Mouse (Mus musculus): ENCODE data around the gene Scaf1. TPM values are rescaled to one million over a fixed set of nuclear protein-coding genes. Genes with fewer than 3 reads are reported as not detected.

Scaf1 gene
- polyA plus RNA-seq, 1 experiment from 2014 or later: 59.9 TPM

DNA sequence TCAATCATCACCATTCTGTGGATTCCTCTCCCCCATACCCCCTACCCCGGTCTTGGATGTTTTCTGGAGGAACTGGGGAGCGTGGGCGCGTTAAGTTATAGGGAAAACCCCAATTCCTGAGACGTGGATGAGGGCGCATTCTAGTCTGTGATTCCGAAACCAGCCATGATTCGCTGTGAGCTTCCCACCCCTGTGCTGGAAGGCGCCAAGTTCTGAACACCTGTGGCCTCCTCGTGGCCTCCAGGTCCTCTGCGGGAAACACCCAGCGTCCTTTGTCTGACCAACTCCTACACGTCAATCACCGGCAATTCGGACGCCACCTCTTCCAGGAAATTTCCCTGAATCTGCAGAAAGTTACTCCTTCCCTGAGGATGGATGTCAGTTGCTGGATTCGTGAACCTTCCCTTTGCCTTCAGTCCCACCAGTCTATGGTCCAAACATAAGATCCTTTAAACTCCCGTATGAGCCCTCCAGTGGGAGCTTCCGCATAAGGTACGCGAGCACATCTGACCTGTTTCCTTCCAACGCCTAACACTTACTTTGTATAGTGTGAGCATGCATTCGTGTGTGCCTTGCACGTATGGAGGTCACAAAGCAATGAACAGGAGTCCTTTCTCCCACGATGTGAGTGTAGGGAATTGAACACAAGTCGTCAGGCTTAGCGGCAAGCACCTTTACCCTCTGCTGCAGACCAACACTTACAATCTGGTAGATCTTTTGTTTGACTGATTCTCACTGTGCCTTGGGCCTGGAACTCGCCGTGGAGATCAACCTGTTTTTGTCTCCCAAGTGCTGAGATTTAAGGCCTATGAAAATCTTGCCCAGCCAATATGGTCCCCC lies 29.1 kb downstream of the Scaf1 start:
- Histone ChIP-seq H3K27ac (ENCODE audit: low read depth, low read length) (peak overlapping the region; percentile 90), H3K4me1 (replicated peaks; ENCODE audit: control insufficient read depth, insufficient read depth, low read length) (peaks cover 19% of the 10 kb centered on the region), H3K4me2 (ENCODE audit: low read depth, low read length, severe bottlenecking) (peak overlapping the region; percentile 70), H3K27me3 (ENCODE audit: control insufficient read depth, insufficient read depth, low read length) (no peaks in the 10 kb centered on the region), H3K9me3 (ENCODE audit: control insufficient read depth, low read length) (no peaks in the 10 kb centered on the region), H3K9ac (ENCODE audit: low read length) (peak overlapping the region; percentile 91), H3K4me3 (ENCODE audit: low read depth, low read length) (peak overlapping the region; percentile 94), H3K36me3 (ENCODE audit: control insufficient read depth, insufficient read depth, low read length) (peaks cover 1% of the 10 kb centered on the region; the same call in 1 of the 2 replicates)
- ATAC-seq (replicated peaks; ENCODE audit: low FRiP score) (peak; percentile 42), DNase-seq (ENCODE audit: low spot score) (no peak)
- under 1% methylated on average over 29 of the region's 29 CpGs for whole genome bisulfite sequencing

DNA sequence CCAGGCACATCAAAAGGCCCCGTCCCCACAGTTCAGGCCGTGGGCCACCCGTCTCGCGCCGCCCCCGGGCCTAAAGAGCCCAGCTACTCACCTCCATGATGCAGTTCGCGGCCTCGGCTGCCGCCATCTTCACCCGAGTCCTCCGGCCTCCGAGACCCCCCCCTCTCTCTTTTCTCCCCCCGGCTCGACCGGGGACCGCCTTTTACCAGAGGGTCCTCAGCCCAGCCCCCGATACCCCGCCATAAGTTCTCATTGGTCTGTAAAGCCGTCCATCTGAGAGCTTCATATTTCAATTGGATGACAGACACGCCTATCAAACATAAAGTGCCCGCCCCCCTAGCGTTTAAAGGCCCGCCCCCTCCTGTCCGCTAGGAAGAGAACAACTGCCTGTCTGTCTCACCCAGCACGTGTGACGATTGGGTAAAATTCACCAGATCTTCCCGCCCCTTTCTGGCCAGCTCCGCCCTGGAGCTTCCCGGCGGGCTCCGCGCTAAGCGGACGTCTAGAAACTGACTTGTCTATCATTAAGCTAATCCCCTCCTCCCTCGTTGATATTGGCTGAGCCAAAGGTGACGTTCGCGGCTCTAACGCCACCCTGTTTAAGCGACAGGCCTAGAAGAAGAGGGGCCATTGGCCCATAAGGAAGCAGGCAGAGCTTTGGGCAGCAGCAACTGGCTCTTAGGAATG lies 29.8 kb downstream of the Scaf1 start, which contains the start of gene Prmt1:
Gene Prmt1, minus strand, starts transcription at position 377 of the 687 bp plus-strand sequence.
- no peaks in the 10 kb centered on the region for H3K27me3 ChIP-seq (ENCODE audit: control insufficient read depth, insufficient read depth, low read length)
- DNase-seq (ENCODE audit: low spot score) (peak; percentile 97), ATAC-seq (replicated peaks; ENCODE audit: low FRiP score) (peak; percentile 96)
- WGBS: under 1% methylated on average over 42 of the region's 42 CpGs
- peak within 1 kb of the TSS; percentile 90 for H3K27ac ChIP-seq (ENCODE audit: low read depth, low read length)
- peak within 1 kb of the TSS; percentile 99 for H3K9ac ChIP-seq (ENCODE audit: low read length)
- H3K4me2 ChIP-seq (ENCODE audit: low read depth, low read length, severe bottlenecking): peak within 1 kb of the TSS; percentile 70
- H3K36me3 ChIP-seq (ENCODE audit: control insufficient read depth, insufficient read depth, low read length): peaks cover 9% of the 10 kb centered on the region
- peak within 1 kb of the TSS; percentile 94 for H3K4me3 ChIP-seq (ENCODE audit: low read depth, low read length)
- H3K9me3 ChIP-seq (ENCODE audit: control insufficient read depth, low read length): no peaks in the 10 kb centered on the region
- peaks cover 19% of the 10 kb centered on the region for H3K4me1 ChIP-seq (replicated peaks; ENCODE audit: control insufficient read depth, insufficient read depth, low read length)

DNA sequence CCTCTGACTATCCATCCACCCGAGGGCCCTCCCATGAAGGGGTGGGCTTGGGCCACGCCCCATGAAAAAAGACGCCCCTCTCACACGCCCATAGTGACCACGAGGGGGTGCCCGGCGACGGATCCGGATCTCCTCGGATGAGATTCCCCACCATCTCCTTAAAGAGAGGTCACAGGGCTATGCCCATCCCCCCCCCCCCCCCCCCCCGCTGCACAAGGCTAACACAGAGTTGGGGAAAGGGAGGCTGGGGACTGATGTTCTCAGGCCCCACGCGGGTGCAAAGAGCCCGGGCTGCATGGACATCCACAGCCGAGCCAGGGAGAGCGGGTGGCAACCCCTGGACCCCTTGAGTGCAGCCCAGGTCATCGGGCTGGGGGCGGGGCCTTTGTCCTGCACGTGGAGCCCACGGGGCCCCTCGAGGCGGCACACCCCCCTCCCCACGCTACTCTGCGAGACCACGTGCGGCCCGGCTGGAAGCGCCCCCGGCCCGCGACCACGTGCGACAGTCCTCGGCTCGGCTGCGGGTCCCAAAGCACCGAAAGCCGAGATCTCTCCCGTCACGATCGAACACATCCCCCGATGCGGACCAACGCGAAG lies 30.5 kb downstream of the Scaf1 start:
- DNase-seq (ENCODE audit: low spot score) (peak; percentile 90), ATAC-seq (replicated peaks; ENCODE audit: low FRiP score) (peak; percentile 8; the same call in 1 of the 2 replicates)
- H3K4me1 ChIP-seq (replicated peaks; ENCODE audit: control insufficient read depth, insufficient read depth, low read length): peaks cover 19% of the 10 kb centered on the region
- no peaks in the 10 kb centered on the region for H3K9me3 ChIP-seq (ENCODE audit: control insufficient read depth, low read length)
- peak overlapping the region; percentile 94 for H3K4me3 ChIP-seq (ENCODE audit: low read depth, low read length)
- peak overlapping the region; percentile 84 for H3K27ac ChIP-seq (ENCODE audit: low read depth, low read length)
- H3K9ac ChIP-seq (ENCODE audit: low read length): peak overlapping the region; percentile 99
- peak overlapping the region; percentile 63 for H3K4me2 ChIP-seq (ENCODE audit: low read depth, low read length, severe bottlenecking)
- WGBS: under 1% methylated on average over 43 of the region's 45 CpGs
- H3K36me3 ChIP-seq (ENCODE audit: control insufficient read depth, insufficient read depth, low read length): peaks cover 16% of the 10 kb centered on the region
- H3K27me3 ChIP-seq (ENCODE audit: control insufficient read depth, insufficient read depth, low read length): no peaks in the 10 kb centered on the region

DNA sequence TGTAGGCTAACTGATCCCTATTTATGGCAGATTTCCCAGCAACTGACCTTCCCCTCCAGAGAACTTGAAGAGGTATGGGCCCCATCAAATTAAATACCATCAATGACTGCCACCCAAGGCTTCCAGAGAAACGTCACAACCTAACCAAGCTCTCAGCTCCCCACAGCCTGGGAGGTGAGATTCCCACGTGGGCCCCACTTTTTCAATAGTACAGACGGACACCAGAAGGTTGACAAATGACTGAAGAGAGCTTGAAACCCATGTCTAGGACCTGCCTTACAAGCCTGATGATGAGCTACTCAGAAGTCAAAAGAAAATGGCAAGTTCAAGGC lies 31.4 kb downstream of the Scaf1 start:
- H3K27ac ChIP-seq (ENCODE audit: low read depth, low read length): no peak overlapping the region
- H3K4me2 ChIP-seq (ENCODE audit: low read depth, low read length, severe bottlenecking): peak overlapping the region; percentile 63
- peaks cover 19% of the 10 kb centered on the region for H3K4me1 ChIP-seq (replicated peaks; ENCODE audit: control insufficient read depth, insufficient read depth, low read length)
- ATAC-seq (replicated peaks; ENCODE audit: low FRiP score) (no peak), DNase-seq (ENCODE audit: low spot score) (no peak)
- H3K9me3 ChIP-seq (ENCODE audit: control insufficient read depth, low read length): no peaks in the 10 kb centered on the region
- no peaks in the 10 kb centered on the region for H3K27me3 ChIP-seq (ENCODE audit: control insufficient read depth, insufficient read depth, low read length)
- peak overlapping the region; percentile 12; the same call in 1 of the 2 replicates for H3K9ac ChIP-seq (ENCODE audit: low read length)
- 50% methylated on average over 3 of the region's 3 CpGs for WGBS
- H3K36me3 ChIP-seq (ENCODE audit: control insufficient read depth, insufficient read depth, low read length): peaks cover 20% of the 10 kb centered on the region
- H3K4me3 ChIP-seq (ENCODE audit: low read depth, low read length): peak overlapping the region; percentile 94

DNA sequence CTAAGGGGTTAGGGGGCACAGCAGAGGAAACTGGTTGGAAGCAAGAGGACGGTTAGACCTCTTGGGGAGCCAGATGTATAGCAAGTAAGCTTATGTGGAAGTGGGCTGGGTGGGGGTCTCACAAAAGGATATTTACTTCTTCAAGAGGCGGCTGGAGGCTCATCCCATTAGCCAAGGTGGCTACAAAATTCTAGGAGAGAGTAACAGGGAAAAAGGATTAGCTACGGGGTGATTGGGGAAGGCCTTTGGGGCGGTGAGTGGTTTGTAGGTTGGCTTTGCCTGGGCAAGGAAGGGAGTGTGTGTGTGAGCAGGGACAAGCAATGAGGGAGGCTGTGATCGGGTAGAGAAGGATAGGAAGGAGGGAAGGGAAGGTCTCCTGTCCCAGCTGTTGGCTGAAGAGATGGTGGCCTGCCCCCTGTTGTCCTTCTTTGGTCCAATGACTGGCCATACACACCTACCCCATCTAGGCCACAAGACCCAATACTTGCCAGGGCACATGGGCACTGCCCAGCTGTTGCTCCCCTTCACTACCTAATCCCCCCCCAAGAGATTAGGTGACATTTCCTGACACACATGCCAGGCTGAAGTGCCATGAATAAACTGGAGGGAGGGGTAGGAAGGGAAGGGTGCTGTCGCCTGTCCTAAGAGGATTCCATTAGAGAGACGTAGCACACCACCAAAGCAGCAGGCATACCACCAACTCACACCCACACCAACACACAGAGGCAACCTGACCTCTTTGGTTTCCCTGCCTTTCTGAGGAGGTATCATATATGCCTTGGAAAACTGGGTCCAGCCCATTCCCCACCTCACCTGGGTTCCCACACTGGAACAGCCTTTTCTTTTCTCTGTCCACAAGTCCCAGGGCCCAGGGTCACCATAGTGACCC lies 32.0 kb downstream of the Scaf1 start:
- ATAC-seq (replicated peaks; ENCODE audit: low FRiP score): no peak
- H3K9me3 ChIP-seq (ENCODE audit: control insufficient read depth, low read length): no peaks in the 10 kb centered on the region
- H3K4me1 ChIP-seq (replicated peaks; ENCODE audit: control insufficient read depth, insufficient read depth, low read length): peaks cover 19% of the 10 kb centered on the region
- no peak for DNase-seq (ENCODE audit: low spot score)
- peak overlapping the region; percentile 63 for H3K4me2 ChIP-seq (ENCODE audit: low read depth, low read length, severe bottlenecking)
- peak overlapping the region; percentile 20; the same call in 1 of the 2 replicates for H3K9ac ChIP-seq (ENCODE audit: low read length)
- 76% methylated on average over 7 of the region's 7 CpGs for WGBS
- no peaks in the 10 kb centered on the region for H3K27me3 ChIP-seq (ENCODE audit: control insufficient read depth, insufficient read depth, low read length)
- H3K36me3 ChIP-seq (ENCODE audit: control insufficient read depth, insufficient read depth, low read length): peaks cover 27% of the 10 kb centered on the region
- peak overlapping the region; percentile 94 for H3K4me3 ChIP-seq (ENCODE audit: low read depth, low read length)
- H3K27ac ChIP-seq (ENCODE audit: low read depth, low read length): no peak overlapping the region

DNA sequence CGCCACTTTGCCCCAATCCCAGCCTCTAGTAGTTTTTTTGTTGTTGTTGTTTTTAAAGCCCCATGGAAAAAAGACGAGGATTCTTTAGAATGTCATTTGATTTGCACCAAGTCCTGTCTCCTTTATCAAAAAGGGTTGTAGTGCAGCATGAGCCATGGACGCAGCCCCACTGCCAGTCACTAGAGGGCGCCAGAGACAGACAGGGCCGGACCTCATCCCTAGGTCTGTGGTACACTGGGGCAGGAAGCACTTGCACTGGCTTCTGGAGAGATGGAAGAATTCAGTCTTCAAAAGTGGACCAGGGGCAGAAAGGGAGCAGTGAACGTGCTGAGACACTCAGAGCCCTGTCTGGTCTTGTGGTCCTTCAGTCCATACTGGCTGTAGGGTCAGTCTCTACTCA lies 33.1 kb downstream of the Scaf1 start:
- H3K27me3 ChIP-seq (ENCODE audit: control insufficient read depth, insufficient read depth, low read length): no peaks in the 10 kb centered on the region
- no peak overlapping the region for H3K4me2 ChIP-seq (ENCODE audit: low read depth, low read length, severe bottlenecking)
- peaks cover 16% of the 10 kb centered on the region for H3K4me1 ChIP-seq (replicated peaks; ENCODE audit: control insufficient read depth, insufficient read depth, low read length)
- 40% methylated on average over 6 of the region's 6 CpGs for WGBS
- no peak overlapping the region for H3K27ac ChIP-seq (ENCODE audit: low read depth, low read length)
- no peak overlapping the region for H3K9ac ChIP-seq (ENCODE audit: low read length)
- DNase-seq (ENCODE audit: low spot score) (peak; percentile 93), ATAC-seq (replicated peaks; ENCODE audit: low FRiP score) (no peak)
- no peaks in the 10 kb centered on the region for H3K9me3 ChIP-seq (ENCODE audit: control insufficient read depth, low read length)
- no peak overlapping the region for H3K4me3 ChIP-seq (ENCODE audit: low read depth, low read length)
- H3K36me3 ChIP-seq (ENCODE audit: control insufficient read depth, insufficient read depth, low read length): peaks cover 36% of the 10 kb centered on the region

DNA sequence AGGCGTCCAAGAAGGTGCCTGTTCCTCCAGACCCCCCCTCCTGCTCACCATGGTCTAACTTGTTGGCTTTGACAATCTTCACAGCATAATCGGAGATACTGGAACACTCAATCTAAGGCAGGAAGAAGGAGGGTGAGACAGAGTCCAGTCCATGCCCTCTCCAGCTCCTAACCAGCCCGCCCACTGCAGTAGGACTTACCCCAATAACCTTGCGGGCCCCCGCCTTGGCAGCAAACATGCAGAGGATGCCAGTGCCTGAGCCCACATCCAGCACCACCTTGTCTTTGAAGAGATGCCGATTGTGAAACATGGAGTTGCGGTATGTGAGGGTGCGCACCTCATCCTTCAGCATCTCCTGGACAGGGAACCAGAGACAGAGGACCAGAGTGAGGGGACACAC lies 34.6 kb downstream of the Scaf1 start:
- Histone ChIP-seq H3K4me2 (ENCODE audit: low read depth, low read length, severe bottlenecking) (no peak overlapping the region), H3K9me3 (ENCODE audit: control insufficient read depth, low read length) (no peaks in the 10 kb centered on the region), H3K27me3 (ENCODE audit: control insufficient read depth, insufficient read depth, low read length) (no peaks in the 10 kb centered on the region), H3K36me3 (ENCODE audit: control insufficient read depth, insufficient read depth, low read length) (peaks cover 49% of the 10 kb centered on the region), H3K4me1 (replicated peaks; ENCODE audit: control insufficient read depth, insufficient read depth, low read length) (peaks cover 11% of the 10 kb centered on the region), H3K27ac (ENCODE audit: low read depth, low read length) (no peak overlapping the region), H3K9ac (ENCODE audit: low read length) (no peak overlapping the region), H3K4me3 (ENCODE audit: low read depth, low read length) (no peak overlapping the region)
- 96% methylated on average over 8 of the region's 8 CpGs for WGBS
- ATAC-seq (replicated peaks; ENCODE audit: low FRiP score) (no peak), DNase-seq (ENCODE audit: low spot score) (no peak)

DNA sequence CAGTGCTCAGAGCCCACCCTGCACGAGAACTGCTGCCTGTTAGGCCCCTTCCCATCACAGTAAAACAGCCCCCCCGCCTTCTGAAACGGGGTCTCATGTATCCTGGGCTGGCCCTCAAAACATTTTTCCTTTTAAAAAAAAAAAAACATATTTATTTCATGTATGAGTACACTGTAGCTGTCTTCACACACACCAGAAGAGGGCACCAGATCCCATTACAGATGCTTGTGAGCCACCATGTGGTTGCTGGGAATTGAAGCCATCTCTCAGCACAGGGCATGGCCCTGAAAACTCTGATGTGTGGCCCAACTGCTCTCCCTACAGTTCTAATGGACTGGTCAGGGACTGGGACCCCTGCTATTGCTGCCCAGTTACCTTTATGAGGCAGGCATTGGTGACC lies 37.9 kb downstream of the Scaf1 start:
- Histone ChIP-seq H3K27me3 (ENCODE audit: control insufficient read depth, insufficient read depth, low read length) (no peaks in the 10 kb centered on the region), H3K4me1 (replicated peaks; ENCODE audit: control insufficient read depth, insufficient read depth, low read length) (peaks cover 5% of the 10 kb centered on the region; the same call in 1 of the 2 replicates), H3K9ac (ENCODE audit: low read length) (no peak overlapping the region), H3K4me2 (ENCODE audit: low read depth, low read length, severe bottlenecking) (no peak overlapping the region), H3K9me3 (ENCODE audit: control insufficient read depth, low read length) (no peaks in the 10 kb centered on the region), H3K27ac (ENCODE audit: low read depth, low read length) (no peak overlapping the region), H3K36me3 (ENCODE audit: control insufficient read depth, insufficient read depth, low read length) (peaks cover 49% of the 10 kb centered on the region), H3K4me3 (ENCODE audit: low read depth, low read length) (no peak overlapping the region)
- ATAC-seq (replicated peaks; ENCODE audit: low FRiP score): no peak
- WGBS: 94% methylated on average over 3 of the region's 3 CpGs
- DNase-seq (ENCODE audit: low spot score): no peak
